Mouse (Mus musculus) CH12.LX (cell line): ENCODE measurements around the gene Sgsm3.

Source experiments
- CTCF ChIP-seq, 2 experiments: IDR thresholded peaks in 1 of 2; conservative IDR thresholded peaks in 1 of 2; 2 replicates each; pipeline ENCODE4 v1.5.1; 2011 to 2012; ENCODE audit warnings: low read depth in 2 of 2, low read length in 2 of 2, improper control_type of control experiment in 1 of 2, inconsistent platforms in 1 of 2, mild to moderate bottlenecking in 1 of 2, moderate library complexity in 1 of 2
- EP300 ChIP-seq: IDR thresholded peaks from 2 replicates; pipeline ENCODE4 v1.6.1; 2011; ENCODE audit warnings: low read length, improper control_type of control experiment
- NELFE ChIP-seq: IDR thresholded peaks from 2 replicates; pipeline ENCODE4 v1.6.1; 2011; ENCODE audit warnings: low read depth, low read length, improper control_type of control experiment
- NRF1 ChIP-seq: IDR thresholded peaks from 2 replicates; pipeline ENCODE4 v1.6.1; 2014; ENCODE audit warnings: low read depth, mild to moderate bottlenecking, inconsistent platforms, low read length, improper control_type of control experiment, moderate library complexity
- POLR2A ChIP-seq: IDR thresholded peaks from 2 replicates; pipeline ENCODE4 v1.6.1; 2011; ENCODE audit warnings: low read depth, mild to moderate bottlenecking, improper control_type of control experiment, low read length
- SMC3 ChIP-seq: IDR thresholded peaks from 2 replicates; pipeline ENCODE4 v1.6.1; 2011; ENCODE audit warnings: low read depth, low read length, improper control_type of control experiment
- TBP ChIP-seq: conservative IDR thresholded peaks from 2 replicates; pipeline ENCODE4 v1.6.1; 2011; ENCODE audit warnings: low read depth, low read length, improper control_type of control experiment
- UBTF ChIP-seq: IDR thresholded peaks from 2 replicates; pipeline ENCODE4 v1.6.1; 2012; ENCODE audit warnings: low read depth, mild to moderate bottlenecking, inconsistent platforms, low read length, improper control_type of control experiment, moderate library complexity
- ZMIZ1 ChIP-seq: IDR thresholded peaks from 2 replicates; pipeline ENCODE4 v1.6.1; 2012; ENCODE audit warnings: low read depth, mild to moderate bottlenecking, inconsistent platforms, low read length, improper control_type of control experiment
- ZNF384 ChIP-seq: IDR thresholded peaks from 2 replicates; pipeline ENCODE4 v1.6.1; 2012; ENCODE audit warnings: low read depth, low read length, improper control_type of control experiment, inconsistent platforms

DNA sequence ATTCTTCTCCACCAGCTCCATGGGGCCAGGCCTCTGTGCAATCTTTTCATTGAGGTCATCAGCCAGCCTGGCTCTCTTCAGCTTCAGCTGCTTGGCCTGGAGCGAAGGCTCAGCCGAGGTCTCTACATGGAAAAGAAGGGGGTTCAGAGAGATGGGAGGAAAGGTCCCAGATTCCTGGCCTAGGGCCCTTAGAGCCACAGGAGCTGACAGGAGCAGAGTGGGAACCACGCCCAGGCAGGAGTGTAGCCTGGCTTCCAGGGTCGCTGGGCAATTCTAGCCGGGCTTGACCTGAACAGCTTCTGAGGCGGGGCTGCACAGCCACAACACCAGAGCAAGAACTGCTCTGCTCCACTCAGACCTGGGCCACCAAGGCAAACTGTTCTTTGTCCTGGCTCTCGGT lies 44.9 kb downstream of the Sgsm3 start:
- TF ChIP-seq ZMIZ1 (no peak), NELFE (no peak), CTCF (conservative IDR thresholded peaks at IDR 0.05 in 1 of 2, IDR thresholded peaks at IDR 0.05 in 1 of 2; ENCODE audit: low read depth in 2 of 2, low read length in 2 of 2) (no peak), UBTF (no peak), POLR2A (no peak), EP300 (no peak), ZNF384 (no peak), NRF1 (no peak), TBP (no peak), SMC3 (no peak)
